Mouse (Mus musculus): ENCODE measurements around the gene Ank3. TPM values are rescaled to one million over a fixed set of nuclear protein-coding genes. Genes with fewer than 3 reads are reported as not detected.

The Ank3 gene
- polyA plus RNA-seq, 1 experiment from 2014 or later, result 10.5 TPM

DNA sequence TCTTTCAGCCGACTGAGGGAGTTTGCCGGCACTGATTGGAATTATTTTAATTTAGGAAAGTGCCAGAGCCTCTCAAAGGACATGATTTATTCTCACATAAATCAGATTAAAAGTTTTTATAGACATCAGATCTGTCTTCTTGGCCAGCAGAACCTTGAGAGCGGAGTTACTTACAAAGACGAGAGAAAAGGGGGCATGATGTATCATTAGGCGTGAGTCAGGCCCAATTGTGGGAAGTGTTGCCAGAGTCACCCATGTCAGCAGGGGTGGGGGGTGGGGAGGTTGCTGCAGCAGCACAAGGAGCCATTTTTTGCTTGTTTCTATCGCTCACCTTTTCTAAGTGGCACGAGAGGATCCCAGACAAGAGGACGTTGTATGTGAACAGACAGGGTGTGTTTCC, 172.8 kb downstream of the Ank3 start:
- no peak for DNase-seq (ENCODE audit: low spot score)

DNA sequence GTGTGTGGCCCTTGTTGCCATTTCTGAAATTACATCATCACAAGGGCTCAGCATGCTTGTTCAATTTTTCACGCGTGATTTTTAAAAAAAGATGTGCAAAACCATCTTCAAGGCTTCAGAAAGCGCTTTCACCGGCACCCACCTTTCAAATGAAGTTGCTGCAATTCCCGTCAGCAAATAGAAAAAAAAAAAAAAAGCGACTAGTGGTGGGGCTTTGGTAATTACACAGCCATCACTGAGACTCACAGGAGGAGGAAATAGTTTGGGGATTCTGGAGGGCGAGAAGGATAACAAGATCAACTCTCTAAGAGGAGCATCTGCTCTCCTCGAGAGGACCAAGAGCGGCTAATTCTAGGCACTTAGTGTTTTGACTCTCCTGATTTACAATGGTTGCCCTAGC, 173.4 kb downstream of the Ank3 start:
- no peak for DNase-seq (ENCODE audit: low spot score)

DNA sequence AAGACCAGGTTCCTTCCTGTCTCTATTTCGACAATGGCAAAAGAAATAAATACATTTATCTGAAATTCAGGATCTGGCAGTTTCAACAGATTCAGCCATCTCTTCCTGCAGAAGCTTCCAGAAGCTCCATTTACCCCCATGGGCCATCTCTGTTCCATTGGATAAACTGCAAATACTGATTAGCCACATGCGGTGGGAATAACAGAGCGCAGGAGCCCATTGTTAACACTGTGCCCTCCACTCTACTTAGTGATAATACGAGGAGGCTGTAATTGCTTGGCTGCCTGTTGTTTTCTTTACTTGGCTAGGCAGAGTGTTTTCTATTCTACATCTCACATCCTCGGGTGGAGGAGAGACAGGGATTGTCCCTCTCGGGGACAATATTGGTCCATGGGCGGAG, 174.5 kb downstream of the Ank3 start:
- no peak for DNase-seq (ENCODE audit: low spot score)

DNA sequence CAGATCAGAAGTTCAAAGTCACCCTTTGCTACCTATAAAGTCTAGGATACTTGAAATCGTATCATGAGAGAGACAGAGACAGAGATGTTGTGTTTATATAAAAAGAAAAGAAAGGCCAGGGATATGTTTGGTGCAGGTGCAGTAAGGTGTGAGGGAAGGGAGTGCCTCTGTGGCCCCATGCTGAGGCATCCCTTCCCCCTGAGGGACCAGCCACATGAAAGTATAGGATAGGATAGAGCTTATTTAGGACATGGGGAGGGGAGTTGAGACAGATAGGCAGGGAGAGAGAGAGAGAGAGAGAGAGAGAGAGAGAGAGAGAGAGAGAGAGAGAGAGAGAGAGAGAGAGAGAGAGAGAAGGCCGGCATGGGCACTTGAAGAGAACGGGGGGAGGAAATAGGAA, 175.2 kb downstream of the Ank3 start:
- DNase-seq (ENCODE audit: low spot score), result no peak

DNA sequence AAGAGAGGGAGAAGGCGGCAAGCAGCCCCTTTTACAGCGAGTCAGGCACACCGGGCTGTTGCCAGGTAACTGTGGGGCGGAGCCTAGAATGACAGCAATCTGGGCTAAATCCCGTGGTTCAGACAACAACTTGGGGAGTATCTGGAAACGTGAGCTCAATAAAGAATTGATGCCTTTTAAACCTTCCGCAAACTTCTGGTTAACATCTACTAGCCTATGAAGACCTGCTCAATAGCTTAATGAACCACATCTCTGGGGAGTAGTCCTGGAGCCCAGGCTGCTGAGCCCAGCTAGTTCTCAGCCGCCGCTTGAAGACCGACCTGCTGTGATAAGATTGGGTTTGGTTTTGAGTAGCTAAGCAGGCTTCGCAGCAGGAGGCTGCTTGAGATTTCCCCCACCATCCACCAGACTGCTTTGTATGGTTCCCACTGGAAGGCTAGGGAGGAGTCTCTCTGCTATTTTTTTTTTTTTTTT, 175.7 kb downstream of the Ank3 start:
- DNase-seq (ENCODE audit: low spot score), result no peak

DNA sequence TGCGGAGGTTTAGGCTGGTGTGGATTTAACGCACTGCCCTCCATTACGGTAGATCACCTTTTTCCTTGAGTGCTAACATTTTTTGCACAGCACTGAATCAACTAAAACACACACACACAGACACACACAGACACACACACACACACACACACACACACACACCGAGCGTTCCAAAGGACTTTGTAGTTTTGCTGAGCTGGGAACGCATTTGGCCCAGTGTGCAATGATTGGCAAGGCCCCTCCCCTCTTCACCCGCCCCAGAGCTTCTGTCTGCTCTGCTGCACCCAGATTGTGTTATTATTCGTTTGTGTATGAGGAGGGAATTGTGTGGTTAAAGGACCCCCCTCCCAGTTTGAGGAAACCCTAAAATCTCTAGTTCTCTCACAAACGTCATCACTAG, 176.3 kb downstream of the Ank3 start:
- no peak for DNase-seq (ENCODE audit: low spot score)

DNA sequence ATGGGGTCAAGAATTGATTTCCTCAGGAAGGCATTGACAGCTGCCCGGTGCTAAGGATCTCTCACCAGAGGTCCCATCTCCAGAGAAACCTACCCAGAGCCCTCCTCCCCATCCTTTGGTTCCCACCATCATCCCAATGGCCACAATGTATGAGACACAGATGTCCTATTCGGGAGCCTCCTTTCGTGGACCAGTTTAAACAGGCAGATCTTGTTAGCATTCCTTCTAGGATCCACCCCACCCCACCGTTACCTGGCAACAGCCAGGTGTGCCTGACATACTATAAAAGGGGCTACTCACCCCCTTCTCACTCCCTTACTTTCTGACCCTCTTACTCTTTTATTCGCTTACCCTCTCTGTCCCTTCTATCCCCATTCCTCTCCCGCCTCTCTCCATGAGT, 176.9 kb downstream of the Ank3 start:
- DNase-seq (ENCODE audit: low spot score), result no peak

DNA sequence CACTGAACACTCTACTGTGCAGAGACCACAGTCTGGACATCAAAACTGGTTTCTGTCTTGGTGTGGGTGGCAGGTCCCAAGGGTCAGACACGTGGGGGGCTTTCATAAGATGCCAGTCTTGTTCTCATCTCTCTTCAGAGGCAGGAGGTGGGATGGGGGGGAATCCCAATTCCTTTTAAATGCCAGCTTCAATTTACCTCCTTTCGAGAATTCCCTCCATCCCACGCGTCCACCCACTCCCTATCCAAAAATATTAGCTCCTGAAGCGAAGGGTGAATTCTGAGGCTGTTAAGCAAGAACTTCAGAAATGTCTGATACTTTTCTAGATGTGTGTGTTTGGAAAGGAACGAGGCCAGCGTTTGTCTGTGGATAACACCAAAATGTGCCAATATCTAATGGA, 177.7 kb downstream of the Ank3 start:
- DNase-seq (ENCODE audit: low spot score), result no peak

DNA sequence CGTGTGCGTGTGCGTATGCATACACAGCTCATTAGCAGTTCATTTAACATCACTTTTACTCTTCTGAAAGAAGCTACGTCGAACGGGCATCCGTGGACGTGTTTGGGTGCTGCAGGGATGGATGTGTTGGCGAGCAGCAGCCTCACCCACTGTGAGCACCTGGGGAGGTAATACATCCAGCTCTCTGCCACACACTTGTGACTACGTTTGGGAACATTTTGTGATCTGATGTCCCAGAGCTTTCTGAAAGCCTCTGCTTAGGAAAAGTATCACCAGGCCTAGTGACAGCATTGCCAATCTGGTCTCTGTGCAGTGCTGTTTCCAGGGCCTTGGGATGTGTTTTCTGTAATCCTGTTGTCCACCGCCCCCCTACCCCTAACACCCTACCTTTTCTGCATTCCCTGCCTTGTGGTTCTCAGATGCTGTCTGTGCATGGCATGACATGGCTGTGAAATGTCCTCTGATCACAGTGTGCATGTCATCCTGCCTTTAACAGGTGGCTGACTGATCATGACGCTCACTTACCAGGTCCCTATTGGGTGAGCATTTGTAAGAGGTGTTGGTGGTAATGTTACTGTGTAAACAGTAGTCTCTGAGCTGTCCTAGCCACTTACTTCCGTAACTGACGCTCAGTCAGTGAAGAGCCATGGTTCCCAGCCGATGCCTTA, 178.6 kb downstream of the Ank3 start:
- DNase-seq (ENCODE audit: low spot score), result no peak

DNA sequence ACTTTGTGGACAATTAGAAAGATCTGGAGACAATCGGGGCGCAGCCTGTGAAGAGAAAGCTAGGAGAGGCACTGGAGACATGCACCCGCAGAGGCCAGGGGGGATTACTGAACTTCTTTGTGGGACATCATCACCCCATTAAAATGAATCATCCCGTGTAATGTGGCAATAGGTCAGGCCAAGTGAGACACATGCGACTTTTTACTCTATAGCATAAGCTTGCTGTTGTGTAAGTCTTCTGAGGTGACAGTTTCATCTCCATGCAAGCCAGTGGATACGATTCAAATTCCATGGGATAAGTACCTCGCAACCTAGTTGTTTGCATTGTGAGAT, 179.1 kb downstream of the Ank3 start:
- DNase-seq (ENCODE audit: low spot score), result no peak

DNA sequence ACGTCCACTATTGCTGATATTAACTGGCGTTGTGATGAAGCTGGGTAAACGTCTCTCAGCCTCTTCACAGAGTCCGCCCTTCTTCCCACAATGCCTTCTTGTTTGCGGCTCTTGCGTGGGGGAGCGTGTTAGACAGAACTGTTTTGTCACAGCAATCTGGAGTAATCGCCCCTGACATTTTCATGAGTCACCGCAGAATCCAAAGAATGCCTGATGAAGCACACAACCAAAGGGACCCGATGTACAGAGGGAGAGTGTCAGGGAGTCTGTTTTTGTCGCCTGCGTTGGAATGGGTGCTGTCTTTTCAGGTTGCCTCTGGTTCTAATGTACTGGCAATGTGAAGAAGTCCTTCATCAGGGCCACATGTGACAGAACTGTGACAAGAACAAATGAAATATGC, 181.0 kb downstream of the Ank3 start:
- DNase-seq (ENCODE audit: low spot score), result no peak

DNA sequence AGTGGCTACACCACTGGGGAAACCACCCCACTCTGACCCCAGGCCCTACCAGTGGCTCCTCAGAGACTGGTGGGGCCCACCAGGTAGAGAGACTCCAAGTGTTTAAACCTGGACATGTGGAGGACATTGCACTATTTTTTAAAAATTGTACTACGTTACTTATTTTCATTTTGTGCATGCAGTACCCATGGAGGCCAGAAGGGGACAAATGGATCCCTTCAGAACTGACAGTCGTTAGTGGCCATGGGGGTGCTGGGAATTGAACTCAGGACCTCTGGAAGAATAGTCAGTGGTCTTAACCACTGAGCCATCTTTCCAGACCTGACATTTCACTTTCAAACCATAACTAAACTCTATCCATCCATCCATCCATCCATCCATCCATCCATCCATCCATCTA, 183.0 kb downstream of the Ank3 start:
- no peak for DNase-seq (ENCODE audit: low spot score)

DNA sequence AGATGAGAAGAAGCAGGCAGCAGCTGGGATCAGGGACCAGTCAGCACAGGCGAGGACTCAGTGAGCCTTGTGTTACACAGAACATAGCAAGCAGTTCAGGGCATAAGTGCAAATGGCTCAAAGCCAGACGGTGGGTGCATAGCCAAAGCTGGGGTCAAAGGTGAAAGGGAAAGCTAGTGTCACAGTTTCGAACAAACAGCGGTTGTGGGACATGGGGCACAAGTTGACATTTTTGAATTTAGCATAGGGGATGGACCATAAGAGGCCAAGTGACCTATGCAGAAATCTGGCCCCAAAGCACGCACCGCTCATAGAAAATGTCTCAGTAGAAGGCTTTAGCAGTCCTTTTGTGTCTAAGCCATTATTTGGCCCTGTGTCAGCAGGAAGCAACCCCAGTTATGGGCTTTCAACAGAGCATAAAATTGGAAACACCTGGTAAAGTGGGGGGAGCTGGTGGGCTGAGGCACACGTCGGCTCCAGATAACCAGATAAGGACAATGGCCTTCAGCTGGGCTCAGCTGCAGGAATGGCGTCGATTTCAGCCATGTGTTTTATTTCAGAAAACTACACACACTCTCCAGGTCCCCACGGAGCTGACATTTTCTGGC, 185.4 kb downstream of the Ank3 start:
- no peak for DNase-seq (ENCODE audit: low spot score)

DNA sequence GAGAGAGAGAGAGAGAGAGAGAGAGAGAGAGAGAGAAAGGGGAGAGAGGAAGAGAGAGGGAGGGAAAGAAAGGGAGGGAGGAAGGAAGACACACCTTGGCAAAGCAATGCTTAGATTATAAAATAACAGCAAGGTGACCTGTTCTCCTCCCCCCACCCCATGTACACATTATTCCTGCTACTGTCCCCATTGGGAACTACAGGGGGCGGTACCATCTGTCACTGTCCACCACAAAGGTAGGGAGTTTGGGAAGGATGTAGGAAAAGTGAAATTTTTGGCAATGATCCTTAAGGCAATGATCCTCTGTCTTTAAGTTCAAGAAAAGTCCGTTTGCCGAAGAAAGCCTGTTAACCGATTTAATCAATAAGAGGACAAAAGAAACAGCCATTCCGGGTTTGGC, 186.0 kb downstream of the Ank3 start:
- no peak for DNase-seq (ENCODE audit: low spot score)

DNA sequence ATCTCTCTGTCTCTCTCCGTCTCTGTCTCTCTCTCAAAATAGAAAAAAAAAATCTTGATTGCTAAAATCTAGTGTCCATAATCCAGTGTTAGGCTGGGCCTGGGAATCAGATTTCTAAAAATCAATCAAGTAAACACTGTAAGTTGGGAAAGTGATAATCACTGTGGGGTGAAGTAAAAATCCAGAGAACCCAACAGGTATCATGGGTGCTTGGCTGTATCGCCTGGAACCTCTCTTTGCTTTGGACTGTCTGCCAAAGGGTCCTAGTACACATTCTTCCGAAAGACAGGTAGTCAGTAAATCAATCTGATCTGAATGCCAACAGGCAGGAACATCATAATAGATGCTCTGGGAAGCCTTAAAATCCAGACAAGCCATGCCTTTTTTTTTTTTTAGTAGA, 186.7 kb downstream of the Ank3 start:
- no peak for DNase-seq (ENCODE audit: low spot score)

DNA sequence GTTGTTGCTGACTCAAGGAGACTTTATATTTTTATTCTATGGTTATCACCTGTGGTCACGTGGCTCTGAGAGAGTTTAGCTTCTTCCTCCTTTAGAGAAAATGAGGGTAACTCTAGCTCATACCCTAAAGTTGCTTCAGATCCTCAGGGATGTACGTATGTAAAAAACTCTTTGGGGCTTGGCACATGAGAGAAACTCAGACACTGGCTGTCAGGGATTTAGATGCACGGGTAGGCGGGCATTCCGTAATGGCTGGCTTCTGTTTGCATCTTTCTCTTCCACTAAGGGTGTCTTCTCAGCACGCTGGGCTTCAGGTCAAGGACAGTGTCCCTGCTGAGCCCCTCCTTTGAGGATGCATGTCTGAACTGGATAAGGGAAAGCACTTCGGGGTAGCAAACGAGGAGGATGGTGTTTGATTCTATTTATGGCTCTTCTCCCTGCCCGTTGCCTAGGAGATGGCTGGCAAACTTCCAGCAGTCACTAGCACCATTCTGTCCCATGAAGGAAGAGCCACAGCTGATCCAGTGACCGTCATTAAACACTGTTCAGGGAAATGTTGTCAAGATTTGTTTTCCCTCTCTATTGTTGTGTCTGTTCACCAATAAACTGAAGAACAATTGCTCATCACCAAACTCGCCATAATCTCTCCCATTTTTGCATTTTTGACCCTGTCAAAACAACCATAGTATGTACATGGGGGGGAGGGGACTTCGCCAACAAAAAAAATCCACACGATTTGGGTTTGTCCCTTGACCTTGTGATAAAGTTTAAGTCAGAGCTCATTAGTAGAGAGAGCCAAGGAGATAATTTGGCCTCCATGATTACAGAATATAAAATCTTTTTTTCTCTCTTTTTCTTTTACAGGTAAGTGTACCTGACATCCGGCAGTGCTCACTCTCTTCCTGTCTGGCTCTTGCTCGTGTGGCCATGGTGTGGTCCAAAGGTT, 195.9 kb downstream of the Ank3 start:
- no peak for DNase-seq (ENCODE audit: low spot score)

DNA sequence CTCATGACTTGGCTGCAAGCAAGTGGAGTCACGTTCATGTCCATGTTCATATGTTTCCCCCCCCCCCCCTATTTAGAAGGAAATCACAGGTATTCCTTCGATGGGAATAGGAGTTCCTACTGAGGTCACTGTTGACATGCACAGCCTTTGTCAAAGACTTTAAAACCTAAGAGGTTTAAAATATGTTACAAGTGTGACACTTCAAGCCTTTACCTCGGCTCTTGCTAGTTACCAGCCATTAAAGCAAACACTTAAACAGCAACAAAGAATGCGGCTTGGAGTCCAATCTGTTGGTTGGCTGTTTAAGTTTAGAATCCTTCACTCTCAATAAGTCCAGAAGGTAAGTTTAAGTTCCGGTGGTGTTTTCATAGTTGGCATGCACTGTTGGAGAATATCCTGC, 196.9 kb downstream of the Ank3 start:
- no peak for DNase-seq (ENCODE audit: low spot score)

DNA sequence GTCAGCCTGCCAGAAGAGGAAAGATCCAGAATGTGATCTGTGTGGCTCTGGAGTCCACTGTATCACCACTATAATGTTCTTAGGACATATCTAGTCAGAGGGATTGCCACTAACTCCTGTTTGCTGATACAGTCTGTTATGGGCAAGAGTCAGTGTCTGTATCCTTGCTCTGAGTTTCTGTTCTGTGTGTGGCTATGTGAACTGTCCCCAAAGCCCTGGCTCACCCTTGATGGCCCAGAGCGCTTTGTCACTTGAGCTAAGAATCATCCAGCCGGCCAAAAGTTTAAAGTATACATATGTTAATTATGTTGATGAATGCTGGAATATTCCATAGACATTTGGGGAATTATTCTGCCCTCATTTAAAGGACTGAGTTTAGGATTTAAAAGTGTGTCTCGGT, 202.9 kb downstream of the Ank3 start:
- no peak for DNase-seq (ENCODE audit: low spot score)

DNA sequence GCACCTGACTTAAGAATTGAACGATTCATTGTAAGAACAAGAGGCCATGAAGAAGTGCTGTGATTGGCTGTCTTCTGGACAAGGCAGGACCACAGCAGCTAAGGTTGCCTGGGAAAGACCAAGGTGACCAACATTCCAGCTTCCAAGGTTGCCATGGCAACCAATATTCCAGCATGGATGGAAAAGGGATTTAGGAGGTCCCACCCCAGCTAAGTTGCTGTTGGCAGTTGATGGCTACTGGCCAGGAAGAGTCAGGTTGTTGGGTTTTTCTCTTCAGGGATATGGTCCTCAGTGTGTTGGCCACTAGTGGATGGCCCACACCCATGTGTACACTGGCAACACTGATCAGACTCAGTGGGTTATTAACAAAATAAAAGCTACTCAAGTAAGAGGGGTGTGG, 204.1 kb downstream of the Ank3 start:
- no peak for DNase-seq (ENCODE audit: low spot score)

DNA sequence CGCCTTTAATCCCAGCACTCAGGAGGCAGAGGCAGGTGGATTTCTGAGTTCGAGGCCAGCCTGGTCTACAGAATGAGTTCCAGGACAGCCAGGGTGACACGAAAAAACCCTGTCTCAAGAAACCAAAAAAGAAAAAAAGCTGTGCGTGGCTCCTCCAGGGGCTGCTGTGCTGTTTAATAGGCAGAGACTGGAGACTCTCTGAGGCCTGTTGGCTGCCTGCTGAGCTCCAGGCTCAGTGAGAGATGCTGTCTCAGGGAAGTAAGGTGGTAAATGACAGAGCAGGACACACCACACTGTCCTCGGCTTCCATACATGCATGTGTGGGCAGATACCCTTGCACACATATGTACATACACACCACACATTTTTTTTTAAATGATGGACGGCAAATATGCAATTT, 206.0 kb downstream of the Ank3 start:
- DNase-seq (ENCODE audit: low spot score), result no peak

DNA sequence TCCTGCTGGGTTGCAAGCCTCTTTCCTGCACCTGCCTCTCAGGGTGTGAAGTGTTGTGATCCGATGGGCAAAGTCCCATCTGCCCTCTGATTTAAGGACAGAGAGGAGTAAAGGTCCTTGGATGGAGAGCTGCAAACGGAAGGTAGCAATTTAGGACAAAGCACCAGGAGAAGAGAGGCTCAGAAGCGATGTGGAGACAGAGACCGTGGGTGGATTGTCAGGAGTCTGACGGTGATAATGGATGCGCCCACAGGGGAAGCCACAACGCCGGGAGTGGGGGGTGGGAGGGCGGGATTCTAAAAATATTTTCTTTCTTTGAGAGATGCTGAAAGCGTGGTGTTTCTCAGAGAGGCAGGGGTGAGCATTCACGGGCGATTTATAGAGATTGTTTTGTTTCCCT, 206.6 kb downstream of the Ank3 start:
- no peak for DNase-seq (ENCODE audit: low spot score)

DNA sequence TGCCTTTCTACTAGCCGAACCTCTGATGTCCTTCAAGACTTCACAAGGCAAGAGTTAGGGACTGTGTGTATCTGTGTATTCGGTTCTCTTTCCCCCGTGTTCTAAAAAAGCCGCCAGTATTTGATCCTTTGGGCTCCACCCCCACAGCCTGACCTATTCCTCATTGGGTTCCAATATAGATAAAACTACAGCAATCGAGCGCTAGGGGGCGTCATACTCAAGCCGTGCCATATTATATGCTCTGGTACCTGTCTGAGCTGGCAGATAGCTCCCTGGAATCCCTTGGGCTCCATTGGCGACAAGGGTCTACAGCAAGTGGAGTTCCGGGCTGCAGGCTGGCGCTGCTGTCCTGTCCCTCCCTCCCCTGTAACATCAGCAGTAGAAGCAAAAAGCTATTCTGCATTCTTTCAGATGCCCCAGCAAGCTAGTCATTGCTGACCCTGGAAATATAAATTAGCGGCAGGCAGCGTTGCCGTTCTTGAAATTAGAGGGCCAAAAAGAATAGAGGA, 209.1 kb downstream of the Ank3 start:
- no peak for DNase-seq (ENCODE audit: low spot score)

Data from thymus, postnatal 0 days (tissue).